Mouse (Mus musculus) myocyte (in vitro differentiated cells): ENCODE measurements at regions not wholly inside any gene's neighbourhood (a gene's known extent, or its start where the extent isn't known, plus 50 kb on each side); places are given as distances from the start of the nearest gene placed in this dataset.

Experiments
- POLR2A ChIP-seq: IDR thresholded peaks from one replicate; pipeline ENCODE4 v1.6.1; 2011; ENCODE audit warnings: low read depth, mild to moderate bottlenecking, control low read depth, moderate library complexity; ENCODE audit not compliant: insufficient read length
- POLR2AphosphoS2 ChIP-seq: IDR thresholded peaks from one replicate; pipeline ENCODE4 v1.6.1; 2011; ENCODE audit warnings: low read depth, control low read depth; ENCODE audit not compliant: insufficient read length
- TCF12 ChIP-seq: IDR thresholded peaks from one replicate; pipeline ENCODE4 v1.6.1; 2011; ENCODE audit warnings: mild to moderate bottlenecking, control low read depth; ENCODE audit not compliant: poor library complexity, insufficient read depth, severe bottlenecking
- USF1 ChIP-seq: IDR thresholded peaks from one replicate; pipeline ENCODE4 v1.6.1; 2011; ENCODE audit warnings: low read depth, mild to moderate bottlenecking, control low read depth, moderate library complexity

GRCm38 (mm10) chr12:54311896-54312521 is 108.3 kb upstream of the Egln3 start:
- TF ChIP-seq POLR2A (no peak), POLR2AphosphoS2 (no peak), TCF12 (no peak), USF1 (no peak)
